Mouse (Mus musculus): ENCODE measurements around the gene Fut2. TPM values are rescaled to one million over a fixed set of nuclear protein-coding genes. Genes with fewer than 3 reads are reported as not detected.

Gene Fut2
- not detected in 2 replicates for polyA plus RNA-seq (2015; fragmentation: Nextera tagmentation; extraction: Ambion mirVana)

- WGBS (ENCODE audit: insufficient replicate concordance) = 78% methylated on average over 7 of the region's 7 CpGs
- DNase-seq (no peak), ATAC-seq (no peak)
- H3K27ac ChIP-seq (ENCODE audit: low read depth) = no peak within 1 kb of the TSS
- no peak within 1 kb of the TSS for H3K4me2 ChIP-seq (ENCODE audit: low read depth, low read length)
- no peak within 1 kb of the TSS for H3K9ac ChIP-seq (replicated peaks)
- no peak within 1 kb of the TSS for H3K4me3 ChIP-seq (ENCODE audit: low read depth, low read length)
- TF ChIP-seq CTCF (IDR thresholded peaks at IDR 0.05; ENCODE audit: low read depth) (no peak), EP300 (IDR thresholded peaks at IDR 0.05; ENCODE audit: low read depth) (no peak)
- H3K9me3 ChIP-seq (ENCODE audit: low read length) = no peaks in the 10 kb centered on the region
- H3K27me3 ChIP-seq (ENCODE audit: insufficient read depth, low read length) = no peaks in the 10 kb centered on the region
- H3K36me3 ChIP-seq (replicated peaks; ENCODE audit: insufficient read depth, low read length) = no peaks in the 10 kb centered on the region
- H3K4me1 ChIP-seq (ENCODE audit: insufficient read depth) = 0 out of 2 replicates have a peak, but pooled peaks cover 3% of the 10 kb centered on the region
Measured at GRCm38 (mm10) chr7:45666161-45666560, at the start of gene Fut2. Gene Fut2, minus strand, starts transcription at chr7:45666394.

- 5% methylated on average over 34 of the region's 34 CpGs for WGBS (ENCODE audit: insufficient replicate concordance)
- H3K9ac ChIP-seq (replicated peaks) = peak within 1 kb of the TSS; percentile 69
- TF ChIP-seq EP300 (IDR thresholded peaks at IDR 0.05; ENCODE audit: low read depth) (peak; percentile 64; the same call in 1 of the 2 replicates), CTCF (IDR thresholded peaks at IDR 0.05; ENCODE audit: low read depth) (peak; percentile 6; the same call in 1 of the 2 replicates)
- no peaks in the 10 kb centered on the region for H3K9me3 ChIP-seq (ENCODE audit: low read length)
- ATAC-seq (peak; percentile 85), DNase-seq (peak; percentile 96)
- no peaks in the 10 kb centered on the region for H3K27me3 ChIP-seq (ENCODE audit: insufficient read depth, low read length)
- peaks cover 48% of the 10 kb centered on the region for H3K4me1 ChIP-seq (ENCODE audit: insufficient read depth)
- H3K4me3 ChIP-seq (ENCODE audit: low read depth, low read length) = peak within 1 kb of the TSS; percentile 84
- peaks cover 42% of the 10 kb centered on the region for H3K36me3 ChIP-seq (replicated peaks; ENCODE audit: insufficient read depth, low read length)
- peak within 1 kb of the TSS; percentile 94 for H3K27ac ChIP-seq (ENCODE audit: low read depth)
- peak within 1 kb of the TSS; percentile 89 for H3K4me2 ChIP-seq (ENCODE audit: low read depth, low read length)
Measured at GRCm38 (mm10) chr7:45715090-45715708, 49.0 kb upstream of the Fut2 start, which contains the start of gene Rpl18. Gene Rpl18, plus strand, starts transcription at chr7:45715457.

- H3K36me3 ChIP-seq (replicated peaks; ENCODE audit: insufficient read depth, low read length) = peaks cover 40% of the 10 kb centered on the region
- peak overlapping the region; percentile 89 for H3K4me2 ChIP-seq (ENCODE audit: low read depth, low read length)
- 11% methylated on average over 14 of the region's 14 CpGs for WGBS (ENCODE audit: insufficient replicate concordance)
- ATAC-seq (peak; percentile 48), DNase-seq (no peak)
- no peaks in the 10 kb centered on the region for H3K27me3 ChIP-seq (ENCODE audit: insufficient read depth, low read length)
- H3K9me3 ChIP-seq (ENCODE audit: low read length) = no peaks in the 10 kb centered on the region
- peak overlapping the region; percentile 88 for H3K27ac ChIP-seq (ENCODE audit: low read depth)
- peaks cover 46% of the 10 kb centered on the region for H3K4me1 ChIP-seq (ENCODE audit: insufficient read depth)
- H3K4me3 ChIP-seq (ENCODE audit: low read depth, low read length) = peak overlapping the region; percentile 84
- no peak for TF ChIP-seq EP300 (IDR thresholded peaks at IDR 0.05; ENCODE audit: low read depth)
- no peak for TF ChIP-seq CTCF (IDR thresholded peaks at IDR 0.05; ENCODE audit: low read depth)
- H3K9ac ChIP-seq (replicated peaks) = peak overlapping the region; percentile 69
Measured at GRCm38 (mm10) chr7:45714630-45715089, 48.5 kb upstream of the Fut2 start.

GRCm38 (mm10) chr7:45713881-45714520 lies 47.8 kb upstream of the Fut2 start:
- Histone ChIP-seq H3K36me3 (replicated peaks; ENCODE audit: insufficient read depth, low read length) (peaks cover 36% of the 10 kb centered on the region), H3K4me1 (ENCODE audit: insufficient read depth) (peaks cover 39% of the 10 kb centered on the region), H3K9me3 (ENCODE audit: low read length) (no peaks in the 10 kb centered on the region), H3K4me3 (ENCODE audit: low read depth, low read length) (peak overlapping the region; percentile 84), H3K4me2 (ENCODE audit: low read depth, low read length) (peak overlapping the region; percentile 89), H3K27me3 (ENCODE audit: insufficient read depth, low read length) (no peaks in the 10 kb centered on the region), H3K27ac (ENCODE audit: low read depth) (peak overlapping the region; percentile 88), H3K9ac (replicated peaks) (peak overlapping the region; percentile 69)
- DNase-seq (no peak), ATAC-seq (peak; percentile 6; the same call in 1 of the 2 replicates)
- 66% methylated on average over 6 of the region's 6 CpGs for WGBS (ENCODE audit: insufficient replicate concordance)
- TF ChIP-seq CTCF (IDR thresholded peaks at IDR 0.05; ENCODE audit: low read depth) = no peak
- TF ChIP-seq EP300 (IDR thresholded peaks at IDR 0.05; ENCODE audit: low read depth) = peak; percentile 31; the same call in 1 of the 2 replicates

- Histone ChIP-seq H3K9me3 (ENCODE audit: low read length) (no peaks in the 10 kb centered on the region), H3K27ac (ENCODE audit: low read depth) (peak overlapping the region; percentile 88), H3K4me2 (ENCODE audit: low read depth, low read length) (peak overlapping the region; percentile 89), H3K9ac (replicated peaks) (peak overlapping the region; percentile 16), H3K4me1 (ENCODE audit: insufficient read depth) (peaks cover 42% of the 10 kb centered on the region), H3K4me3 (ENCODE audit: low read depth, low read length) (0 out of 2 replicates have a peak overlapping the region, but pooled peaks have one; percentile 84), H3K36me3 (replicated peaks; ENCODE audit: insufficient read depth, low read length) (peaks cover 36% of the 10 kb centered on the region), H3K27me3 (ENCODE audit: insufficient read depth, low read length) (no peaks in the 10 kb centered on the region)
- no peak for TF ChIP-seq CTCF (IDR thresholded peaks at IDR 0.05; ENCODE audit: low read depth)
- no peak for TF ChIP-seq EP300 (IDR thresholded peaks at IDR 0.05; ENCODE audit: low read depth)
- DNase-seq = no peak
- ATAC-seq = no peak
- 90% methylated on average over 16 of the region's 16 CpGs for WGBS (ENCODE audit: insufficient replicate concordance)
Measured at GRCm38 (mm10) chr7:45713396-45713795, 47.2 kb upstream of the Fut2 start.

Measured in liver, postnatal 0 days (tissue).